ENCODE assay signal across 36 mouse cellular contexts in genomic region chr11:102043381-102043780, GRCm38 (mm10). TPM values are rescaled to one million over a fixed set of nuclear protein-coding genes. Genes with fewer than 3 reads are reported as not detected.
"Had no signal": no experiment of that assay in that cellular context is flagged by ENCODE, and none has a peak within 500 bp of the region (broad histone marks: within the 10 kb centered on the region; RNA-seq: fewer than 3 reads in every experiment).

No protein-coding gene starts in this region.

- H3K4me1 ChIP-seq: limb, embryonic 12.5 days; liver, embryonic 13.5 days; liver, embryonic 15.5 days had no signal

- H3K4me3 ChIP-seq: heart, embryonic 13.5 days; heart, embryonic 15.5 days; hindbrain, embryonic 10.5 days; hindbrain, embryonic 12.5 days; intestine, embryonic 15.5 days; layer of hippocampus, adult 2 months; left cerebral cortex, adult 2 months; limb, embryonic 10.5 days; limb, embryonic 12.5 days; liver, embryonic 13.5 days; liver, embryonic 15.5 days had no signal

- H3K9me3 ChIP-seq: intestine, embryonic 15.5 days; liver, embryonic 15.5 days had no signal

- ATAC-seq: hindbrain, embryonic 16.5 days; inflammation-experienced regulatory T-cells, adult 6 months; intestine, embryonic 15.5 days; intestine, postnatal 0 days; liver, postnatal 0 days had no signal

- H3K36me3 ChIP-seq: heart, embryonic 13.5 days; heart, embryonic 15.5 days; hindbrain, embryonic 10.5 days; hindbrain, embryonic 12.5 days; intestine, embryonic 15.5 days; limb, embryonic 12.5 days; liver, embryonic 13.5 days; liver, embryonic 15.5 days had no signal

- DNase-seq: gastrocnemius, postnatal 14 days; gastrocnemius, postnatal 36 days; heart, postnatal 4 days; kidney, adult 18-20 months; kidney, adult 9 months; kidney, postnatal 10 days; kidney, postnatal 4 days; liver; liver, embryonic 13.5 days; liver, postnatal 0 days; lung, adult 2 months had no signal

- H3K4me2 ChIP-seq: heart, embryonic 11.5 days; heart, embryonic 13.5 days; heart, embryonic 15.5 days; hindbrain, embryonic 12.5 days; hindbrain, embryonic 14.5 days; intestine, embryonic 15.5 days; limb, embryonic 12.5 days; liver, embryonic 13.5 days; liver, embryonic 15.5 days had no signal

- H3K27me3 ChIP-seq: heart, embryonic 13.5 days; heart, embryonic 15.5 days; hindbrain, embryonic 12.5 days; intestine, embryonic 15.5 days; limb, embryonic 12.5 days; liver, embryonic 13.5 days; liver, embryonic 15.5 days had no signal

- H3K27ac ChIP-seq: heart, embryonic 13.5 days; heart, embryonic 15.5 days; hindbrain, embryonic 10.5 days; hindbrain, embryonic 12.5 days; hindbrain, embryonic 14.5 days; intestine, embryonic 15.5 days; layer of hippocampus, adult 2 months; left cerebral cortex, adult 2 months; limb, embryonic 10.5 days; limb, embryonic 12.5 days; liver, embryonic 13.5 days; liver, embryonic 15.5 days had no signal

- H3K9ac ChIP-seq: heart, embryonic 13.5 days; heart, embryonic 15.5 days; hindbrain, embryonic 12.5 days; hindbrain, embryonic 14.5 days; intestine, embryonic 15.5 days; limb, embryonic 12.5 days; liver, embryonic 13.5 days; liver, embryonic 15.5 days; liver, postnatal 0 days had no signal

RNA-seq across cellular contexts. Expression of gene Cd300lg, which starts 2.1 kb away (rescaled TPM):
- total RNA-seq: layer of hippocampus, adult 2 months; layer of hippocampus, postnatal 25 days; left cerebral cortex, adult 2 months; left cerebral cortex, postnatal 14 days had no signal

RNA-seq across cellular contexts. Expression of gene Mpp3, which starts 15.1 kb away (rescaled TPM):
- total RNA-seq: granulocyte monocyte progenitor cell, adult 5-6 weeks had no signal

RNA-seq across cellular contexts. Expression of gene Mpp2, which starts 44.9 kb away (rescaled TPM):
- total RNA-seq: granulocyte monocyte progenitor cell, adult 5-6 weeks had no signal

RNA-seq across cellular contexts. Expression of gene Ppy, which starts 57.7 kb away (rescaled TPM):
- total RNA-seq: gastrocnemius, adult 8-10 months; gastrocnemius, postnatal 14 days; gastrocnemius, postnatal 36 days; granulocyte monocyte progenitor cell, adult 5-6 weeks; heart, postnatal 25 days; heart, postnatal 4 days; layer of hippocampus, adult 2 months; layer of hippocampus, postnatal 10 days; layer of hippocampus, postnatal 25 days; left cerebral cortex, adult 2 months; left cerebral cortex, postnatal 14 days; left cerebral cortex, postnatal 36 days had no signal
- polyA plus RNA-seq: frontal cortex, adult 2 months; heart, embryonic 11.5 days; heart, embryonic 13.5 days; heart, embryonic 15.5 days; hindbrain, embryonic 10.5 days; hindbrain, embryonic 12.5 days; hindbrain, embryonic 14.5 days; hindbrain, embryonic 16.5 days; inflammation-experienced regulatory T-cells, adult 6 months; kidney, embryonic 16.5 days; limb, embryonic 10.5 days; limb, embryonic 12.5 days; limb, embryonic 14.5 days; liver, embryonic 13.5 days; liver, embryonic 15.5 days; liver, postnatal 0 days had no signal
